Mouse (Mus musculus) kidney, embryonic 16.5 days (tissue): ENCODE results near the gene Gm2035. TPM values are rescaled to one million over a fixed set of nuclear protein-coding genes. Genes with fewer than 3 reads are reported as not detected.
"Not testable (repeated sequence)": the region's sequence is repeated elsewhere in the genome, so short reads cannot be mapped to it uniquely, and the experiment has no call there.

Source experiments
- ATAC-seq: fragments of 200-750 bp; cut with Nextera tagmentation; 2 replicates; pipeline ENCODE4 v1.8.0; 2017; ENCODE audit warnings: moderate TSS enrichment; ENCODE audit not compliant: low FRiP score, low TSS enrichment
- H3K27ac ChIP-seq: fragments of 300-500 bp; sonication (generic); 2 replicates; pipeline ENCODE4 v1.5.1; 2014; ENCODE audit warnings: low read length
- H3K27me3 ChIP-seq: fragments of 300-500 bp; sonication (generic); 2 replicates; pipeline ENCODE4 v1.6.1; 2014; ENCODE audit warnings: low read length, control low read depth, mixed read lengths; ENCODE audit not compliant: insufficient read depth
- H3K36me3 ChIP-seq: fragments of 300-500 bp; sonication (generic); 2 replicates; pipeline ENCODE4 v1.6.1; 2014; ENCODE audit warnings: low read length, control low read depth, mixed read lengths; ENCODE audit not compliant: insufficient read depth
- H3K4me1 ChIP-seq: fragments of 300-500 bp; sonication (generic); 2 replicates; pipeline ENCODE4 v1.6.1; 2014; ENCODE audit warnings: low read length, control low read depth, mixed read lengths; ENCODE audit not compliant: insufficient read depth
- H3K4me2 ChIP-seq: fragments of 300-500 bp; sonication (generic); replicated peaks from 2 replicates; pipeline ENCODE4 v1.6.1; 2014; ENCODE audit warnings: low read depth, low read length
- H3K4me3 ChIP-seq: fragments of 300-500 bp; sonication (generic); 2 replicates; pipeline ENCODE4 v1.5.1; 2014; ENCODE audit warnings: mild to moderate bottlenecking, low read length
- H3K9ac ChIP-seq: fragments of 300-500 bp; sonication (generic); replicated peaks from 2 replicates; pipeline ENCODE4 v1.6.1; 2014; ENCODE audit warnings: low read length
- H3K9me3 ChIP-seq: fragments of 300-500 bp; sonication (generic); 2 replicates; pipeline ENCODE4 v1.6.1; 2016; ENCODE audit warnings: low read length, control low read depth
- WGBS: fragments of 180-500 bp; shearing (Covaris S2); extraction: QIAGEN DNeasy Blood & Tissue Kit; methylation state at CpG from one replicate; pipeline ENCODE4 v1.1.7; 2014; 5-methylcytosine and 5-hydroxymethylcytosine counted together
- polyA plus RNA-seq: library from polyadenylated mRNA; unstranded; fragments of >200 nt; fragmentation: Nextera tagmentation; extraction: Ambion mirVana; gene quantifications from 2 replicates; pipeline ENCODE4 v1.2.1, GENCODE M21; 2015

The Gm2035 gene
- polyA plus RNA-seq, result not detected in 2 replicates

GRCm38 (mm10) chr12:87919721-87920120 lies at the start of gene Gm2035:
TSS of gene Gm2035 (minus strand) at chr12:87919857.
- H3K4me1 ChIP-seq, H3K9ac ChIP-seq, H3K36me3 ChIP-seq, H3K4me3 ChIP-seq, H3K27ac ChIP-seq, ATAC-seq, H3K27me3 ChIP-seq, H3K9me3 ChIP-seq, H3K4me2 ChIP-seq: not testable (repeated sequence)
- 87% methylated on average over 2 of the region's 2 CpGs for WGBS

- 85% methylated on average over 2 of the region's 2 CpGs for WGBS
- not testable (repeated sequence) for H3K36me3 ChIP-seq, H3K27ac ChIP-seq, H3K27me3 ChIP-seq, H3K4me2 ChIP-seq, H3K9ac ChIP-seq, H3K4me1 ChIP-seq, H3K9me3 ChIP-seq, H3K4me3 ChIP-seq, ATAC-seq
Observed at GRCm38 (mm10) chr12:87953780-87954179, 34.1 kb upstream of the Gm2035 start, which contains the start of gene Gm2042. TSS of gene Gm2042 (plus strand) at chr12:87954080.

- H3K4me2 ChIP-seq, H3K9ac ChIP-seq, H3K36me3 ChIP-seq, ATAC-seq, H3K27me3 ChIP-seq, H3K9me3 ChIP-seq, H3K4me1 ChIP-seq, H3K4me3 ChIP-seq, H3K27ac ChIP-seq: not testable (repeated sequence)
- WGBS, result 100% methylated on average over 1 of the region's 1 CpGs
Observed at GRCm38 (mm10) chr12:87895070-87895469, 24.6 kb downstream of the Gm2035 start, which contains the start of gene Gm2022. TSS of gene Gm2022 (plus strand) at chr12:87895370.

- not testable (repeated sequence) for H3K27ac ChIP-seq, H3K36me3 ChIP-seq, H3K9me3 ChIP-seq, H3K4me3 ChIP-seq, H3K27me3 ChIP-seq, H3K4me1 ChIP-seq, H3K9ac ChIP-seq, H3K4me2 ChIP-seq, ATAC-seq
- 80% methylated on average over 5 of the region's 5 CpGs for WGBS
Observed at GRCm38 (mm10) chr12:87873772-87874171, 45.9 kb downstream of the Gm2035 start, which contains the start of gene Gm2016. TSS of gene Gm2016 (plus strand) at chr12:87874072.

Other genes starting within 250 kb of the Gm2035 start
- not detected in 2 replicates for gene Gm21319, start 144.1 kb downstream of the Gm2035 start, polyA plus RNA-seq
- gene Gm21936, start 124.3 kb downstream of the Gm2035 start, polyA plus RNA-seq, result not detected in 2 replicates
- not detected in 2 replicates for gene BB287469, start 103.3 kb downstream of the Gm2035 start, polyA plus RNA-seq
- gene Gm2001, start 77.5 kb downstream of the Gm2035 start, polyA plus RNA-seq, result not detected in 2 replicates
- 0.13 TPM in 1 of 2 replicates, not detected in the other for gene Gm2016, start 45.8 kb downstream of the Gm2035 start, polyA plus RNA-seq
- gene Gm2022, start 24.5 kb downstream of the Gm2035 start, polyA plus RNA-seq, result not detected in 2 replicates
- gene Gm2042, start 34.2 kb upstream of the Gm2035 start, polyA plus RNA-seq, result not detected in 2 replicates
- gene Gm2075, start 92.0 kb upstream of the Gm2035 start, polyA plus RNA-seq, result not detected in 2 replicates
- gene Gm6803, start 98.9 kb upstream of the Gm2035 start, polyA plus RNA-seq, result not detected in 2 replicates
- gene Gm2056, start 107.1 kb upstream of the Gm2035 start, polyA plus RNA-seq, result not detected in 2 replicates
- not detected in 2 replicates for gene Gm16368, start 163.8 kb upstream of the Gm2035 start, polyA plus RNA-seq